In the genomic region with DNA sequence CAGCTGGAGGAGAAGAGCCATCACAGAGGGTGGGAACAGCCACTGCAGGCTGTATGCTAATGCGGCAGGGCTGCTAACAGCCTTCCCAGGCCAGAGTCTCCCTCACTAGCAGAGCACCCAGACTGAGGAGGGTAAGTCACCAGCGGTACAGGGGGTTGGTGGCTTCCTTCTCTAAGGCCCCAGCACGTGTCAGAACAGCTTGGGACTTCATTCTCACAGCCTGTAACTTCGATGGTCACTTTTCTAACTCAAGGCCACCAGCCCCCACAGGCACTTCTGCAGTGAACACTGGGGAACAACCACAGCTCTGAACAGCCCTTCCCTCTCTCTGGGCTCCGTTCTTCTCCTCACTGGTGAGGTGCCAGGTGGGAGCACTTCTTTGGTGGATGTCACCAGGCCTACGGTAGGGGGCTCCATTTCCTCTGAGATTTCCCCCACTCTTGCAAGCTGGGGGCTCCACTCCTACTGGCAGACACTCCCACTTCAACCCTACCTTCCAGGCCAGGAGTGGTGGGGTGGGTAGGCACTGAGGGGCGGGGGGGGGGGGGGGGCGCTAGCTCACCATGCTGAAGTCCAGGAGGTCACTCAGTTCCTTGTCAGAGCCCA, we compare ENCODE assay signal across 10 mouse cellular contexts. TPM values are rescaled to one million over a fixed set of nuclear protein-coding genes. Genes with fewer than 3 reads are reported as not detected.
DNase-seq lines count a peak whose midpoint lies in the region; ATAC-seq and TF ChIP-seq lines count a peak whose summit lies in the region.
"Had no signal": no experiment of that assay in that cellular context is flagged by ENCODE, and none has a peak within 500 bp of the region (broad histone marks: within the 10 kb centered on the region; RNA-seq: fewer than 3 reads in every experiment).

No protein-coding gene starts in this region.

- peaks cover 52% of the 10 kb centered on the region for H3K4me1 ChIP-seq in liver, embryonic 12.5 days
- peaks cover 24% of the 10 kb centered on the region for H3K4me1 ChIP-seq in liver, embryonic 11.5 days (replicated peaks; ENCODE audit: control insufficient read depth, insufficient read depth, low read length)
- peaks cover 19% of the 10 kb centered on the region for H3K4me1 ChIP-seq in embryonic facial prominence, embryonic 13.5 days
- peaks cover 24% of the 10 kb centered on the region for H3K4me1 ChIP-seq in liver, postnatal 0 days (ENCODE audit: insufficient read depth)

- no peak overlapping the region for H3K4me3 ChIP-seq in liver, embryonic 12.5 days
- H3K4me3 ChIP-seq in liver, embryonic 11.5 days (ENCODE audit: low read depth, low read length), result no peak overlapping the region; the same call in 1 of the 2 replicates
- H3K4me3 ChIP-seq in embryonic facial prominence, embryonic 13.5 days, result peak overlapping the region; percentile 91; the same call in 1 of the 2 replicates
- H3K4me3 ChIP-seq in liver, postnatal 0 days (ENCODE audit: low read depth, low read length), result no peak overlapping the region

- peak; percentile 38 for DNase-seq in cerebellum, adult 11-12 months
- no peak for DNase-seq in cerebellum, postnatal 14 days
- no peak for DNase-seq in liver, embryonic 11.5 days (ENCODE audit: low spot score)
- DNase-seq in liver, postnatal 0 days, result no peak
- DNase-seq in lung, postnatal 10 days, result no peak
- DNase-seq in natural killer cell, adult 2 months (ENCODE audit: low spot score in 2 of 2), result no peak

- no peak overlapping the region for H3K4me2 ChIP-seq in liver, embryonic 12.5 days
- no peak overlapping the region; the same call in 1 of the 2 replicates for H3K4me2 ChIP-seq in liver, embryonic 11.5 days
- peak overlapping the region; percentile 90 for H3K4me2 ChIP-seq in embryonic facial prominence, embryonic 13.5 days
- H3K4me2 ChIP-seq in liver, postnatal 0 days (ENCODE audit: low read depth, low read length), result peak overlapping the region; percentile 97; the same call in 1 of the 2 replicates

- peaks cover 61% of the 10 kb centered on the region for H3K36me3 ChIP-seq in liver, embryonic 12.5 days
- peaks cover 52% of the 10 kb centered on the region for H3K36me3 ChIP-seq in liver, embryonic 11.5 days (ENCODE audit: control insufficient read depth, insufficient read depth, low read length)
- H3K36me3 ChIP-seq in embryonic facial prominence, embryonic 13.5 days, result peaks cover 56% of the 10 kb centered on the region
- H3K36me3 ChIP-seq in liver, postnatal 0 days (replicated peaks; ENCODE audit: insufficient read depth, low read length), result peaks cover 49% of the 10 kb centered on the region

- no peak for TF ChIP-seq EP300 in liver, postnatal 0 days (IDR thresholded peaks at IDR 0.05; ENCODE audit: low read depth)

- no peak for ATAC-seq in liver, embryonic 12.5 days
- ATAC-seq in liver, embryonic 11.5 days (replicated peaks; ENCODE audit: low FRiP score), result no peak
- no peak for ATAC-seq in embryonic facial prominence, embryonic 13.5 days (ENCODE audit: insufficient number of reproducible peaks, insufficient read depth, low FRiP score, low TSS enrichment, low read depth)
- ATAC-seq in liver, postnatal 0 days, result no peak
- ATAC-seq: Patski had no signal

- peaks cover 7% of the 10 kb centered on the region for H3K9me3 ChIP-seq in liver, embryonic 12.5 days (replicated peaks)
- H3K9me3 ChIP-seq in liver, embryonic 11.5 days (ENCODE audit: control insufficient read depth, low read length), result peaks cover 3% of the 10 kb centered on the region; the same call in 1 of the 2 replicates
- H3K9me3 ChIP-seq in embryonic facial prominence, embryonic 13.5 days, result no peaks in the 10 kb centered on the region
- H3K9me3 ChIP-seq in liver, postnatal 0 days (ENCODE audit: low read length), result no peaks in the 10 kb centered on the region; the same call in 1 of the 2 replicates

- no peaks in the 10 kb centered on the region for H3K27me3 ChIP-seq in liver, embryonic 12.5 days (replicated peaks)
- H3K27me3 ChIP-seq in liver, embryonic 11.5 days (replicated peaks; ENCODE audit: control insufficient read depth, insufficient read depth, low read length), result no peaks in the 10 kb centered on the region
- H3K27me3 ChIP-seq in embryonic facial prominence, embryonic 13.5 days, result no peaks in the 10 kb centered on the region
- no peaks in the 10 kb centered on the region for H3K27me3 ChIP-seq in liver, postnatal 0 days (ENCODE audit: insufficient read depth, low read length)
- H3K27me3 ChIP-seq: Patski had no signal

- H3K27ac ChIP-seq in liver, embryonic 12.5 days, result peak overlapping the region; percentile 33; the same call in 1 of the 2 replicates
- no peak overlapping the region for H3K27ac ChIP-seq in liver, embryonic 11.5 days (ENCODE audit: low read depth, low read length)
- no peak overlapping the region for H3K27ac ChIP-seq in embryonic facial prominence, embryonic 13.5 days
- peak overlapping the region; percentile 87 for H3K27ac ChIP-seq in liver, postnatal 0 days (ENCODE audit: low read depth)
- H3K27ac ChIP-seq: macrophage had no signal

- WGBS in liver, embryonic 12.5 days (ENCODE audit: insufficient replicate concordance), result 73% methylated on average over 8 of the region's 8 CpGs
- WGBS in liver, embryonic 11.5 days, result 78% methylated on average over 7 of the region's 8 CpGs
- 68% methylated on average over 8 of the region's 8 CpGs for WGBS in embryonic facial prominence, embryonic 13.5 days
- WGBS in liver, postnatal 0 days (ENCODE audit: insufficient replicate concordance), result 69% methylated on average over 8 of the region's 8 CpGs

- no peak overlapping the region; the same call in 1 of the 2 replicates for H3K9ac ChIP-seq in liver, embryonic 12.5 days
- H3K9ac ChIP-seq in liver, embryonic 11.5 days (ENCODE audit: low read depth, low read length), result no peak overlapping the region
- H3K9ac ChIP-seq in embryonic facial prominence, embryonic 13.5 days, result 0 out of 2 replicates have a peak overlapping the region, but pooled peaks have one; percentile 7
- 0 out of 2 replicates have a peak overlapping the region, but pooled peaks have one; percentile 30 for H3K9ac ChIP-seq in liver, postnatal 0 days (replicated peaks)

- TF ChIP-seq CTCF in liver, postnatal 0 days (IDR thresholded peaks at IDR 0.05; ENCODE audit: low read depth), result peak; percentile 22; the same call in 1 of the 2 replicates

RNA-seq across cellular contexts. Expression of gene Tcf3, which starts 3.0 kb away (rescaled TPM):
- polyA plus RNA-seq in liver, embryonic 12.5 days (2016; fragmentation: Nextera tagmentation; extraction: Ambion mirVana), result 110 and 115 TPM in 2 replicates
- polyA plus RNA-seq in liver, embryonic 11.5 days (2014; fragmentation: Nextera tagmentation; extraction: Ambion mirVana), result 148 and 149 TPM in 2 replicates
- polyA plus RNA-seq in embryonic facial prominence, embryonic 13.5 days (2015; fragmentation: Nextera tagmentation; extraction: Ambion mirVana), result 162 and 183 TPM in 2 replicates
- polyA plus RNA-seq in liver, postnatal 0 days (2015; fragmentation: Nextera tagmentation; extraction: Ambion mirVana), result 28.2 and 29.5 TPM in 2 replicates

RNA-seq across cellular contexts. Expression of gene Uqcr11, which starts 23.8 kb away (rescaled TPM):
- polyA plus RNA-seq in liver, embryonic 12.5 days (2016; fragmentation: Nextera tagmentation; extraction: Ambion mirVana), result 594 and 628 TPM in 2 replicates
- polyA plus RNA-seq in liver, embryonic 11.5 days (2014; fragmentation: Nextera tagmentation; extraction: Ambion mirVana), result 835 and 866 TPM in 2 replicates
- 447 and 479 TPM in 2 replicates for polyA plus RNA-seq in embryonic facial prominence, embryonic 13.5 days (2015; fragmentation: Nextera tagmentation; extraction: Ambion mirVana)
- 753 and 771 TPM in 2 replicates for polyA plus RNA-seq in liver, postnatal 0 days (2015; fragmentation: Nextera tagmentation; extraction: Ambion mirVana)

RNA-seq across cellular contexts. Expression of gene Mbd3, which starts 31.1 kb away (rescaled TPM):
- 134 and 140 TPM in 2 replicates for polyA plus RNA-seq in liver, embryonic 12.5 days (2016; fragmentation: Nextera tagmentation; extraction: Ambion mirVana)
- 174 and 175 TPM in 2 replicates for polyA plus RNA-seq in liver, embryonic 11.5 days (2014; fragmentation: Nextera tagmentation; extraction: Ambion mirVana)
- 263 and 297 TPM in 2 replicates for polyA plus RNA-seq in embryonic facial prominence, embryonic 13.5 days (2015; fragmentation: Nextera tagmentation; extraction: Ambion mirVana)
- 33.4 and 33.5 TPM in 2 replicates for polyA plus RNA-seq in liver, postnatal 0 days (2015; fragmentation: Nextera tagmentation; extraction: Ambion mirVana)

RNA-seq across cellular contexts. Expression of gene Mex3d, which starts 43.0 kb away (rescaled TPM):
- polyA plus RNA-seq in liver, embryonic 12.5 days (2016; fragmentation: Nextera tagmentation; extraction: Ambion mirVana), result 2.1 TPM in 2 replicates
- 2.5 and 3.7 TPM in 2 replicates for polyA plus RNA-seq in liver, embryonic 11.5 days (2014; fragmentation: Nextera tagmentation; extraction: Ambion mirVana)
- polyA plus RNA-seq in embryonic facial prominence, embryonic 13.5 days (2015; fragmentation: Nextera tagmentation; extraction: Ambion mirVana), result 8.9 and 10.4 TPM in 2 replicates
- 0.72 and 0.99 TPM in 2 replicates for polyA plus RNA-seq in liver, postnatal 0 days (2015; fragmentation: Nextera tagmentation; extraction: Ambion mirVana)

Comparison
In these comparisons a context has a peak if more than half of its experiments do, and no peak if none do; other contexts are left out.
1. H3K27ac ChIP-seq: peak in liver, embryonic 12.5 days (single experiment) and liver, postnatal 0 days (single experiment); none in liver, embryonic 11.5 days (single experiment) and embryonic facial prominence, embryonic 13.5 days (single experiment).
2. H3K4me2 ChIP-seq: peak in embryonic facial prominence, embryonic 13.5 days (single experiment) and liver, postnatal 0 days (single experiment); none in liver, embryonic 12.5 days (single experiment) and liver, embryonic 11.5 days (single experiment).
3. H3K9ac ChIP-seq: peak in embryonic facial prominence, embryonic 13.5 days (single experiment) and liver, postnatal 0 days (single experiment); none in liver, embryonic 12.5 days (single experiment) and liver, embryonic 11.5 days (single experiment).